Comparison of ENCODE assay signal across 19 mouse cellular contexts in genomic region chr4:118363985-118364384, GRCm38 (mm10).
"Had no signal": no experiment of that assay in that cellular context is flagged by ENCODE, and none has a peak within 500 bp of the region (broad histone marks: within the 10 kb centered on the region; RNA-seq: fewer than 3 reads in every experiment).

No protein-coding gene starts in this region.

- H3K27ac ChIP-seq: limb, embryonic 10.5 days; limb, embryonic 13.5 days; liver, embryonic 12.5 days; liver, embryonic 15.5 days; lung, embryonic 15.5 days; neural tube, embryonic 12.5 days; neural tube, embryonic 15.5 days; stomach, postnatal 0 days had no signal

- H3K4me3 ChIP-seq: limb, embryonic 10.5 days; limb, embryonic 13.5 days; liver, embryonic 12.5 days; liver, embryonic 15.5 days; lung, embryonic 15.5 days; neural tube, embryonic 12.5 days; neural tube, embryonic 15.5 days had no signal

- ATAC-seq: intestine, postnatal 0 days; liver, embryonic 12.5 days had no signal

- DNase-seq: layer of hippocampus, adult 9-11 months; liver; lung, adult 18-20 months; lung, postnatal 10 days; lung, postnatal 36 days; midbrain, embryonic 14.5 days; right cerebral cortex, adult 18-20 months; right cerebral cortex, postnatal 14 days; right cerebral cortex, postnatal 4 days; thymus, postnatal 25 days had no signal

- H3K27me3 ChIP-seq: limb, embryonic 13.5 days; liver, embryonic 12.5 days; liver, embryonic 15.5 days; lung, embryonic 15.5 days; neural tube, embryonic 12.5 days; neural tube, embryonic 15.5 days had no signal
